Mouse (Mus musculus) kidney, adult 9 months (tissue): Measurements from ENCODE around the gene 2310011J03Rik.

ENCODE experiments used
- DNase-seq: peaks from one replicate; pipeline ENCODE4 v3.0.0; 2022

2310011J03Rik gene

GRCm38 (mm10) chr10:80314494-80315001 is 5.8 kb downstream of the 2310011J03Rik start:
- DNase-seq, result no peak

- DNase-seq, result no peak
These were observed 6.6 kb downstream of the 2310011J03Rik start for GRCm38 (mm10) chr10:80313627-80314201.

- no peak for DNase-seq
These were observed 7.5 kb downstream of the 2310011J03Rik start for GRCm38 (mm10) chr10:80312586-80313504.

GRCm38 (mm10) chr10:80311560-80311959 is 8.8 kb downstream of the 2310011J03Rik start:
- no peak for DNase-seq

GRCm38 (mm10) chr10:80304862-80305261 is 15.5 kb downstream of the 2310011J03Rik start:
- peak; percentile 57 for DNase-seq

- DNase-seq, result no peak
These were observed 15.9 kb downstream of the 2310011J03Rik start for GRCm38 (mm10) chr10:80304458-80304857.

GRCm38 (mm10) chr10:80302471-80302881 is 17.9 kb downstream of the 2310011J03Rik start:
- peak; percentile 71 for DNase-seq

GRCm38 (mm10) chr10:80302082-80302355 is 18.3 kb downstream of the 2310011J03Rik start:
- DNase-seq, result no peak

- DNase-seq, result no peak
These were observed 18.9 kb downstream of the 2310011J03Rik start for GRCm38 (mm10) chr10:80301256-80302081.

GRCm38 (mm10) chr10:80300672-80301181 is 19.6 kb downstream of the 2310011J03Rik start:
- DNase-seq, result no peak

GRCm38 (mm10) chr10:80299824-80300223 is 20.5 kb downstream of the 2310011J03Rik start:
- no peak for DNase-seq

- DNase-seq, result no peak
These were observed 21.0 kb downstream of the 2310011J03Rik start for GRCm38 (mm10) chr10:80299301-80299700.

GRCm38 (mm10) chr10:80298571-80299281 is 21.6 kb downstream of the 2310011J03Rik start:
- DNase-seq, result no peak

GRCm38 (mm10) chr10:80297526-80298133 is 22.7 kb downstream of the 2310011J03Rik start:
- DNase-seq, result no peak

- DNase-seq, result no peak
These were observed 23.5 kb downstream of the 2310011J03Rik start for GRCm38 (mm10) chr10:80296824-80297223.

GRCm38 (mm10) chr10:80295618-80296425 is 24.5 kb downstream of the 2310011J03Rik start, which contains the start of gene Apc2:
Gene Apc2, plus strand, starts transcription at chr10:80295977.
- DNase-seq, result peak; percentile 83

- DNase-seq, result no peak
These were observed 25.5 kb downstream of the 2310011J03Rik start for GRCm38 (mm10) chr10:80294788-80295303.

GRCm38 (mm10) chr10:80294311-80294710 is 26.0 kb downstream of the 2310011J03Rik start:
- DNase-seq, result no peak

- no peak for DNase-seq
These were observed 27.0 kb downstream of the 2310011J03Rik start for GRCm38 (mm10) chr10:80293325-80293724.
